Mouse (Mus musculus) erythroblast, adult 5-6 weeks (primary cell): ENCODE measurements around the gene Txk. TPM values are rescaled to one million over a fixed set of nuclear protein-coding genes. Genes with fewer than 3 reads are reported as not detected.
A peak's percentile ranks its signal among the peaks of the same experiment; 100 is the strongest.

Experiments
- ATAC-seq: replicated peaks from 2 replicates; pipeline ENCODE4 v1.8.0; 2016; ENCODE audit warnings: moderate number of reproducible peaks, mild to moderate bottlenecking, moderate TSS enrichment, inconsistent platforms; ENCODE audit not compliant: poor library complexity, low FRiP score, severe bottlenecking
- total RNA-seq, 2 experiments: library from RNA; stranded (forward) in 1 of 2; stranded (reverse) in 1 of 2; fragments of 150-400 nt in 1 of 2; fragments of 200-764, 138-1000 nt in 1 of 2; gene quantifications; 2 replicates each; pipeline versions ENCODE4 v1.2.3 to v1.2.4; 2015 to 2017; ENCODE audit warnings: low replicate concordance in 2 of 2

The Txk gene
- total RNA-seq, 2 experiments from 2014 or later: 0.68 TPM; not detected in 1

GRCm38 (mm10) chr5:72755035-72755434 lies 2.5 kb upstream of the Txk start:
- no peak for ATAC-seq

GRCm38 (mm10) chr5:72751056-72751758 lies 1.4 kb downstream of the Txk start:
- no peak for ATAC-seq

GRCm38 (mm10) chr5:72750226-72750625 lies 2.4 kb downstream of the Txk start:
- no peak for ATAC-seq

- no peak for ATAC-seq
Observed at GRCm38 (mm10) chr5:72748659-72749265, 3.8 kb downstream of the Txk start.

GRCm38 (mm10) chr5:72747384-72747783 lies 5.2 kb downstream of the Txk start:
- ATAC-seq: no peak

GRCm38 (mm10) chr5:72746461-72746860 lies 6.1 kb downstream of the Txk start:
- ATAC-seq: no peak

GRCm38 (mm10) chr5:72743103-72743502 lies 9.5 kb downstream of the Txk start:
- no peak for ATAC-seq

GRCm38 (mm10) chr5:72736868-72737267 lies 15.7 kb downstream of the Txk start:
- ATAC-seq: no peak

GRCm38 (mm10) chr5:72736437-72736836 lies 16.1 kb downstream of the Txk start:
- no peak for ATAC-seq

GRCm38 (mm10) chr5:72735763-72736162 lies 16.8 kb downstream of the Txk start:
- ATAC-seq: no peak

- no peak for ATAC-seq
Observed at GRCm38 (mm10) chr5:72732885-72733284, 19.7 kb downstream of the Txk start.

GRCm38 (mm10) chr5:72725404-72725803 lies 27.2 kb downstream of the Txk start:
- ATAC-seq: no peak

- no peak for ATAC-seq
Observed at GRCm38 (mm10) chr5:72723429-72723828, 29.1 kb downstream of the Txk start.

- ATAC-seq: no peak
Observed at GRCm38 (mm10) chr5:72720587-72720986, 32.0 kb downstream of the Txk start.

- ATAC-seq: 0 out of 2 replicates have a peak, but pooled peaks have one; percentile 60
Observed at GRCm38 (mm10) chr5:72710572-72711278, 41.9 kb downstream of the Txk start.

- ATAC-seq: no peak
Observed at GRCm38 (mm10) chr5:72709976-72710375, 42.6 kb downstream of the Txk start.

GRCm38 (mm10) chr5:72709451-72709850 lies 43.1 kb downstream of the Txk start:
- no peak for ATAC-seq

- no peak for ATAC-seq
Observed at GRCm38 (mm10) chr5:72706722-72707121, 45.9 kb downstream of the Txk start.

- ATAC-seq: no peak
Observed at GRCm38 (mm10) chr5:72706095-72706494, 46.5 kb downstream of the Txk start.

- no peak for ATAC-seq
Observed at GRCm38 (mm10) chr5:72702202-72702601, 50.4 kb downstream of the Txk start.

- no peak for ATAC-seq
Observed at GRCm38 (mm10) chr5:72699500-72699818, 53.1 kb downstream of the Txk start.
